Mouse (Mus musculus) lung, postnatal 4 days (tissue): ENCODE results near the gene Odf3.

Source experiments
- DNase-seq, 2 experiments: peaks; one replicate each; pipeline ENCODE4 v3.0.0; 2021

The Odf3 gene

DNA sequence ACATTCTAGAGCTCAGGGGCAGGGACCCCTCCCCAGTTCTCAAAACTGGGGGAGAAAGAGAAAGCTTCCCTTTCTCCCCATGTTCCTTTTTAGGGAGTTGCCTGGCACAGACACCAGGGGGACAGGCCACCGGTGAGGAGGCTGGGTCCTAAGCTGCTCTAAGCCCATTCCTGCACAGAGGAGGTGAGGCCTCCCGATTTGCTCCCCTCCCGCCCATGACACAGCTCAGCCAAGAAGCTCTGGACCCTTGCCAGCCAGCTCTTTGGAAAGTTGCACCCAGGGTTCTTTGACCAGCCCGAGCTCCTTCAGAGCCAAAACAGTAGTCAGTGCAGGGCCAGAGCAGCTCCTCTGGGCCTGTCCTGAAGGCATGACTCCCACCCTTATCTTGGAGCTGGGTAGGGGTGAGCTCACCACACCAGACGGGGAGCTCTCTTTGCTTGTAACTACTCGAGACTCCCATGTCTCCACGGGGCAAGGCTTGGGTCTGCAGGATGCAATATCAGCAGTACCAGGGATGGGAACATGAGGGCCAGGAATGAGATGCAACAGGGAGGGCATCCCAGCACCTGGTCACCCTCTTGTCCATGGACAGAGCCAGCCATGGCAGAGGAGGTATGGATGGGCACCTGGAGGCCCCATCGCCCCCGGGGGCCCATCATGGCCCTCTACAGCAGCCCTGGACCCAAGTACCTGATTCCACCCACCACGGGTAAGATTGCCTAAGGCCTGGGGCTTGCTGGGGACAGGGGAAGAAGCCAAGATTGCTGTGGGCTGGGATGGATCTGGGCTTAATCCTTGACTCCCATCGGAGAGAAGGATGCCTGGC, at the start of gene Odf3:
Gene Odf3 (plus strand): TSS at position 51 of the 826 bp plus-strand sequence.
- peak; percentile 44 to 55 for DNase-seq

DNA sequence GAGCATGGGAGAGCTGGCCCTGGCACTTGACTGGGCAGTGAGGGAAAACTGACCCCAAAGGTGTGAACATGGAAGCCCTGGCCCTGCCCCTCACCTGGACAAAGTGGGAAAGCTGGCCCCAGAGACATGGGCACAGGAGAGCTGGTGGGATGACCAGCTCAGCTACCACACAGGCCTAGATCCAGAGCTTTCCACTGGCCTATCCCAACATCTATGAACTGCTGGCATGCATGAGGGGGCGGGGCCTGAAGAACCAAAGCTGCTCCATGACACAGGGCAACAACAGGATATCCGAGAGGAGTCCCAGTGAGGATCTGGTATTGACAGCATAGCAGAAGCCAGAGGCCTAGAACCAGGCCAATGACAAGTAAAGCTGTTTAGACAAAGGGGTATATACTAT, 49.4 kb upstream of the Odf3 start:
- no peak for DNase-seq

DNA sequence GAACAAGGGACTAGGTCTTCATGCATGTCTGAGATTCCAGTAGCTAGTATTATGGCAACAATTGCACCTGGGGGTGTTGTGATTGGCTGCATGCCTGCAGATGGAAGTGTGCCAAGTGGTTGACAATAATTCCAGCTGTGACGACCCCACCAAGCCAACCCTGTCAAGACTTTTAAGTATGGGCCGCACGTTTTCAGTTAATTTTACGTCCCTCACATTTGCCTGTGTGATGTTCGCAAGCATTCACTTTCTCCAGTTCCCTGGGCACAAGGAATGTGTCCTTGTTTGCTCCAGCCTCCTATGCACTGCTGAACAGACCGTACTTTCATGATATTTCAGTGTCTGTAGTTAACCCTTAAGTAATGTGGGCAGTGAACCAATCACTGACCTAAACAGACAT, 45.0 kb upstream of the Odf3 start:
- DNase-seq, result no peak

DNA sequence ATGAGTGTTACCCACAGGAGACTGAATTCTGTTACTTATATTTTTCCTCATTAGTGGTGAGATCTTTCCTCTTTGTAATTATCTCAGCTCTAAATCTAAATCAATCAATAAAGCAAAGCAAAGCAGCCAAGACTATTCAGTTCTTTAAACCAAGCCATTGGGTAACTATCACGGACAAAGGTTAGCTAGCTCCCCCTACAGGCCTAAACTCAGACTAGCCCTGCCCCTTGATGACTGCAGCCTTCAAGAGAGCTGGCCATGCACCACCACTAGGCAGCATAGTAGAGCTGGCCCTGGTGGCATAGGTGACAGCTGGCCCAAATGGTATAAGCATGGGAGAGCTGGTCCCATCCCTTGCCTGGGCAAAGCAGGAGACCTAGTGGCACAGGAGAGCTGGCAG, 41.9 kb upstream of the Odf3 start:
- peak; percentile 32 to 45 for DNase-seq

DNA sequence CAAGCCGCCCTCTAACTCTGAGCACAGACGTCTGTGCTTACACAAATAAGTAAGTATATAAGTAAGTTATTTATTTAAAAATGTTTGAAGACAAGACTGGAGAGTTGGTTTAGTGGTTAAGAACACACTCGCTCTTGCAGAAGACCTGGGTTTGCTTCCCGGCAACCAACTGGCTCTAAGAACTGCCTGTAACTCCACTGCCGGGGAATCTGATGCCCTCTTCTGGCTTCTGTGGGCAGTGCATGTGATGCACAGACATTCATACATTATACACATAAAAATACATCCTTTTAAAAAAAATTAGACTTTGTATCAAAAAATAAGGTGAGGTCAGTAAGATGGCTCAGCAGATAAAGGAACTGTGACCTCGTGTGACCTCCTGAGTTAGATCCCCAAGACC, 37.1 kb upstream of the Odf3 start:
- no peak for DNase-seq

DNA sequence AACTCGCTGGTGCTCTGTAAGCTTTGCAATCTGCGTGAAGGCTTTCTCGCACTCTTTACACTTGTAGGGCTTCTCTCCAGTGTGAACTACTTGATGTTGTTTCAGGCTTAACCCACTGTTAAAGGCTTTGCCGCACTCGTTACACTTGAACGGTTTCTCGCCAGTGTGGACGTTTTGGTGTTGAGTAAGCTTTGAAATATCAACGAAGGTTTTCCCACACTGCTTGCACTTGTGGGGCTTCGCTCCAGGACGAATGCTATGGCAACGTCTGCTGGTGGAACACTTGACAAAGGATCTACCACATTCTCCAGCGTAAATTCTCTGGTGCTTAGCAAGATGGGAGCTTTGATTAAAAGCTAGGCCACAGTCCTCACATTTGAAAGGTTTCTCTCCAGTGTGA, 35.9 kb upstream of the Odf3 start:
- DNase-seq, result no peak

DNA sequence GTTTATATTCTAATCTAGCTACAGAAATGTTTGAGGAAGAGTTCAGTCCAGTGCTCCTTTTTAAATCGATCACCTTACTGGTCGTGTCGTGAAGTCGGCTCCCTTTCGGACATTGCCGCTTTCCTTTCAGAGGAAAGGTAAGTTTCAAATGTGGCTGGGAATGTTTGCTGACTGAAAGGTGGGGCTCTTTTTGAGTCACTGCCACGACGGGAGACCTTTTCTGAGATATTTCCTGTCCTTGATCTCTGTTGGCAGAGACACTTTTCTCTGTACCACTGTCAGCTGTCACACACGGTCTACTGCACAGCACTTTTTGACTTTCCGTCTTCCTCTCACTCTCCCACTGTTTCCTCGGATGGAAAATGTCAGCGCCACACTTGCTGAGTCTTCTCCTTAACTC, 34.8 kb upstream of the Odf3 start:
- DNase-seq, result no peak

DNA sequence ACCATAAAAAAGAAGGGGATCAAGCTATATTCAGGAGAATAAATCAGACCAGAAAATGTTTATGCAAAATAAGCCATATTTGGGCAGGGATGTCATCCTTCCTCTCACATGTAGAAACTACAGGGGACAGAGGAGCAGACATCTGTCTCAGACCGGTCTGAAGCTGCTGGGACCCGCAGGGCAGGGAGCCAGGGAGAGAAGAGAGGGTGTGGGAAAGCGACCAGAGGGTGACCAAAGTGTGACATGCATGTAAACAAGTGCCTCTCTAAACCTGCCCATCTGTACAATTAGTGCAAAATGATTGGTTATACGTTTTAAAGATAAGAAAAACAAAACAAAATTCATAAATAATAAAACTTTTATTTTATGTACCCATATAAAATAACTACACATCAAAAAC, 27.4 kb upstream of the Odf3 start:
- no peak for DNase-seq

DNA sequence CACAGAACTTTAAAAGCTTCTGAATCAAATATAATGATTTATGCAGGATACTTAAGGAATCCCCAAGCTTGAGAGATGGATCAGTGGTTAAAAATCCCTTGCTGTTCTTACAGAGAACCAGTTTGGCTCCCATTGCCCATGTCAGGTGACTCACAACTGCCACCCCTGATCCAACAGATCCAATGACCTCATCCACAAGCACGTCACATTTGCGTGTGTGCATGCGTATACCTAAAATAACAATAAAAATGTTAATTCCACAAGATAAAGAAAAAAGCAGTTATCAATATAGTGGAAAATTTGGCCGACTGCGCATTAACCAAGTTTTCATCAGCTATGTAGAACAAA, 26.3 kb upstream of the Odf3 start:
- DNase-seq, result no peak

DNA sequence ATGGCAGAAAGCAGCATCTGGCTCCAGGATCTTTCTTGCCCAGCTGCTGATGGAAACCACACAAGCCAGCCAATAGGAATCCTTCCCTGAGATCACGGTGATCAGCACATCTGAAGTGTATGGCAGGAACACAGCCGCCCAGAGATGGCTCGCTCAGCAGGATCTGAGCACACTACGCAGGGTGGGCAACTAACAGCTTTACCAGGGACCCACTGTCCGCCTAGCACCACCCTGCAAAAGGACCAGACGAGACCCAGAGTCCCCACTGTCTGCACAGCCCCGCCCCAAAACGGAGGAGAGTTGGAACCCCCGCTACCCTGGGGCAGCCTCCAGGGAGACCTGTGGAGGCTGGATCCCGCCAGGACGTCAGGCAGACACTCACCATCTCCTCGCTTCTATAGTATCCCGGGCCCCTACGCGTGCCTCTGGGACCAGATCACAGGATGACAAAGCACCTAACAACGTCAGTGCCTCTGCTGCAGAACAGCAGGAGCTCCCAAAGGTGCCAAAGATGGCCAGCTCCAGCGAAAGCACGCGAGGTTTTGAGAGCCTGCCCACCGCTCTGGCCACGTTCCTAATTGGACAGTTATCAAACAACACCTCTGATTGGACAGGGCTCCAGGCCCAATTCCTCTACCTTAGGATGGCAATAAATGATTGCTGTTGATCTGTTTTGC, 25.8 kb upstream of the Odf3 start, which contains the start of gene Zfp941:
Gene Zfp941 (minus strand): TSS at position 526 of the 677 bp plus-strand sequence.
- DNase-seq, result peak in 1 of 2 experiments; percentile 21

DNA sequence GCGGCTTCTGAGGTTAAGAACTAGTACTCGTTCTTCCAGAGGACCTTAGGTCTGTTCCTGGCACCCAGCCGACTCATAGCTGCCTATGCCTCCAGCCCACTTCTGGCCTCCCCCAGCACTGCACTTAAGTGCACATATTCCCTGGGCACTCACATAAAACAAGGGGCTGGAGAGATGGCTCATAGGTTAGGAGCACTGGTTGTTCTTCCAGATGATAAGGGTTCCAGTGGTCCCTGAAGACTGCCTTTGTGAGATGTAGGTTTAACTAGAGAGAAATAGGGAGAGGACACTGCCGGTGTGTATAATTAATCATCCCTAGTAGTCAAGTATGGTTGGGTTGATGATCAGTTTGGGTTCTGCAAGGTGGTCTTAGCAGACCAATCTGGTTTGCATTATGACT, 24.9 kb upstream of the Odf3 start:
- DNase-seq, result no peak

DNA sequence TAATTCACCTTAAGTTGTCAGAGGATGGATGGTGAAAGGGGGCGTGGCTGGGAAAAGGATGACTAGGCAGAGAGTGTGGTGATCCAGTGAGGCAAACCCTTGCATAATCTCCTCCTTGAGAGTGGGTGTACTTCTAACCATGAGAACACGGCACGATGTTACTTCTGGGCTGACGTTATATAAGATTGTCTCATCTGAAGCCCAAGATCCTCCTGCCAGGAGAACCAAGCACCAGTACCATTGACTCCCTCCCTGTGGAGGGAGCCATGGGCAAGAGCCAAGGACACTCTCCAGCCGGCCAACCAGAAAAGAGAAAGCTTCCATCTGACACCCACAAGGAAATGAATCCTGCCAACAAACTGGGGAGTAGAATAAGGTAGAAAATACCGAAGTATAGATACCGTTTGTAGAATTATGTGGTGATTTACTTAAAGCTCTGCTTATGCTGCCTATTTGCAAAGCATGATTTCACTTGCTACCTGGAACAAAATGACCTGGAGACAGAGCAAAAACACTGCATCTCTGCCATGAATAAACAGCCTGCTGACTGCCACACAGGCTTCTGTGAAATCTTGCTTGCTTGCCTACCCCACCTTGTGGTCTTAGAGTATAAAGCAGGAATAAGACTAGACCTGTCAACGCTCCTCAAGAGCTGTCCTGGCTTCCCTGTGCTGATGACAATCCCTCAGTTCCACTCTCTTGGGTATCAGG, 19.3 kb upstream of the Odf3 start:
- peak in 1 of 2 experiments; percentile 13 for DNase-seq

DNA sequence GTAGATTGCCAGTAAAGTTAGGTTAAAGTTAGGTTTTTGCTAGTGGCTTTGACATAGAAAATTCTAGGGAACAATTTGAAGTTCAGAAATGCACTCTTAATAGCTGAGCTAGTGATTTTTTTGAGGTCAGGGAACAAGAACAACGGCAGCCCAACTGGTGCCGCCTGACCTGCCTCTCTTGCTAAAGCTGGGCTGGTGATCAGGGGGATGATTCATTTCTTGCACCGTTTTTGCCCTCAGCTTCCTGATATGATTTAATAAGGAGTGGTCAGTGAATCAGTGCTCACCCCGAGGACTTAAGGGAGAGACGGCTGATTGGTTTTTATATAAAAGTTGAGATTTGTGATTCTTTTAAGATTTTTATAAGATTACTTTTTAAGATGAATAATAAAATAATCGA, 16.2 kb upstream of the Odf3 start:
- DNase-seq, result peak in 1 of 2 experiments; percentile 2

DNA sequence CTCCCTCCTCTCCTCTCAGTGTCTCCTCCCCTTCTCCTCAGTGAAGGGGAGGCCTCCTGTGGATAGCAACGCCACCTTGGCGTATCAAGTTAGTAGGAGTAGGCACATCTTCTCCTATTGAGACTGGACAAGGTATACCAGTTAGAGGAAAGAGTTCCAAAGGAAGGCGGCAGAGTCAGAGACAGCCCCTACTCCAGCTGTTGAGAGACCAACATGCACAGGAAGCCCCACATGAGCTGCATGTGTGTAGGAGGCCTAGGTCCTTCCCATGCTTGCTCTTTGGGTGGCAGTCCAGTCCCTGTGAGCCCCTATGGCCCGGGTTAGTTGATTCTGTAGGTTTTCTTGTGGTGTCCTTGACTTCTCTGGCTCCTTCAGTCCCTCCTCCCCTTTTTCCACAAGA, 14.3 kb upstream of the Odf3 start:
- DNase-seq, result peak in 1 of 2 experiments; percentile 2

DNA sequence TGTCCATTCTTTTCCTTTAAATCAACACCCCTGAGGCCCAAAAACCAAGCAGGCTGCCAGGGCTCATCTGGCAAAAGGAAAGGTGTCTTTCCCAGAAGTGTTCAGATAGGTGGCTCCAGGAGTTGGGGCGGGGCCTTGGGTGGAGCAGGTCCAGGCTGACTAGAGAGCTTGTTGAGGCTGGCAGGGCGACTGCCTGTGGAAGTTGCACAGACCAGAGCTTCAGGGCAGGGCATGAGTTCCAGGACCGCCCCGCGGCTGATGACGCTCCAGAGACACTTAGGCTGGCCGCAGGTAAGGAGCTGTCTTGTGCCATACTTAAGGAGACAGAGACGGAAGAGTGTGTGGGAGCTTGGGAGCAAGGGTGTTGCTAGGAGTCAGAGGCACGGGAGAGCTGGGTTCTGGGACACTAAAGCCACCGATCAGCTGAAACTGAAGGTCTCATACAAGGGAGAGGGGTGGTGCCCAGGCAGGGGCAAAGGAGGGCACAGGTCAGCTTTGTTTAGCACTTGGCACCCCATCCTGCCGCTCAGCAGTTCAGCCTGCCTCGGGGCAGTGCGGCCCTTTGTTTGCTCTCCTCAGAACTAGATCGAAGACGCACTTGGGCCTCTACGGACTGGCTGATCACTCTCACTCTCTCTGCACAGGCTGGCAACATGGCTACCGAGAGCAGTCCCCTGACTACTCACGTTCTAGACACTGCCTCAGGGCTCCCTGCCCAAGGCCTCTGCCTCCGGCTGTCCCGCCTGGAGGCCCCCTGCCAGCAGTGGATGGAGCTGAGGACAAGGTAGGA, 12.4 kb upstream of the Odf3 start, which contains the start of gene Urah:
Gene Urah (plus strand): TSS at position 51 of the 790 bp plus-strand sequence.
- DNase-seq, result peak; percentile 36 to 68

DNA sequence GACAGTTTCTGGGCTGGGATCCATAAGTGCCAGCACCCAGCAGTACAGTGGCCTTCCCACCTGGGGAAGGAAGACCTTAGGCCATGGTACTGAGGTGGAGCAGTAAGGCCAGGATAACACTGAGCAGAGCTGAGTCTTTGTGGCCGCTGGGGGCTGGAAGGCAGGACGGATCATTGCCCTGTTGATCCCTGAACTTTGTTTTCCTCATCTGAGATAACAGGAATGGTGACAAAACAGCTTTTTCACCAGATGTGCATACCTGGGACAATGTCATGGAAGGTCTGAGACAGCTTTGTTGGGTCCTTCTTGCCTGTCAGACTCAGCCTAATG, 11.9 kb upstream of the Odf3 start:
- no peak for DNase-seq

DNA sequence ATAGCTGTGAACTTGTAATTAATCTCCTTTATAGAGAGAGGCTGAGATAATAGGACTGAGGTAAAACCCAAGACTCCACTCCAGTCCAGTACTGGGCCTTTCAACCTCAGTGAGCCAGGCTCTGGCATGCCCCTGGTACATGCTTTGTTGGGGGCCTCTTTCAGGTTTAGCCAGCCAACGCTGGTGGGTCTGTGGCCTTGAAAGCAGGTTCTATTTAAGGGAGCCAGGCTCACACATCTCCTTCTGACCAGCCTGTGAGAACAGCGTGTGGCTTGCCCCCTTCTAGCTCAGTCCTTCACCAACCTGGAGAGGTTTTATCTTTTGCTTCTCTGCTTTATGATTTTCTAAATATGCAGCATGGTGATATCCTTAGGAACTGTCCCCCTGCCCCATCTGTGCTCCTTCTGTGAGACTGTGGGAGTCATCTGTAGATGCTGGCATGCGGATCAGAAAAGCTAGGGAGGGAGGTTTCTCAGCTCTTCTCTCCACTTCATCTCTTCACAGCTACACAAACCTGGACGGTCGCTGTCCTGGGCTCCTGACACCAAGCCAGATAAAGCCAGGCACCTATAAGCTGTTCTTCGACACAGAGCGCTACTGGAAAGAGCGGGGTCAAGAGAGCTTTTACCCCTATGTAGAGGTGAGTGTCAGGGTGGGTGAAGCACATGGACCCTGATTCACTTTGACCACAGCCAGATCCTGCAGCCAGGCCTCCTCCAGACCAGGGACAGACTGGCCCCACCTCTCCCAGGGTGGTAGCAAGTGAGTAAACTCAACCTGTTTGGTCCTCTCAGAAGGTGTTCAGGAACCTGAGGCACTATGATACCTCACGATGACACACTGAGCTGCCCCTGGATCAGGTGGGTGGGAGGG, 11.1 kb upstream of the Odf3 start:
- DNase-seq, result peak in 1 of 2 experiments; percentile 2

DNA sequence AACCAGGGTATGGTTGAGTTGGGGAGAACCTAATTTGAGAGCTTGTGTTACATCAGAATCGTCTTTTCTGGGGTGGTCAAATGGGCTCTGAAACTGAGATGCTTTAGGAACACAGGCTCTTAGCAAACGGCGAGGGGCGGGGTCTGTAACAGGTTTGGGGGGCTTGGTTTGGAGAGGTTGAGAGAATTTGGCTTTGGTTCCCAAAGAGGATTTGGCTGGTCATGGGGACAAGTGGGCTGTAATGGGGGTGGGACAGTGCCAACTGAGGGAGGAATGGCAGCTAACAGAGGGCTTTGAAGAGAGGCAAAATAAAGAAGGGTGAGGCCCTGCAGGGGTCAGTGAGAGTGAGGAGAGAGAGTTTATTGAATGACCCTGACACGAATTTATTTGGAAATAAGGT, 8.0 kb upstream of the Odf3 start:
- DNase-seq, result peak in 1 of 2 experiments; percentile 2

DNA sequence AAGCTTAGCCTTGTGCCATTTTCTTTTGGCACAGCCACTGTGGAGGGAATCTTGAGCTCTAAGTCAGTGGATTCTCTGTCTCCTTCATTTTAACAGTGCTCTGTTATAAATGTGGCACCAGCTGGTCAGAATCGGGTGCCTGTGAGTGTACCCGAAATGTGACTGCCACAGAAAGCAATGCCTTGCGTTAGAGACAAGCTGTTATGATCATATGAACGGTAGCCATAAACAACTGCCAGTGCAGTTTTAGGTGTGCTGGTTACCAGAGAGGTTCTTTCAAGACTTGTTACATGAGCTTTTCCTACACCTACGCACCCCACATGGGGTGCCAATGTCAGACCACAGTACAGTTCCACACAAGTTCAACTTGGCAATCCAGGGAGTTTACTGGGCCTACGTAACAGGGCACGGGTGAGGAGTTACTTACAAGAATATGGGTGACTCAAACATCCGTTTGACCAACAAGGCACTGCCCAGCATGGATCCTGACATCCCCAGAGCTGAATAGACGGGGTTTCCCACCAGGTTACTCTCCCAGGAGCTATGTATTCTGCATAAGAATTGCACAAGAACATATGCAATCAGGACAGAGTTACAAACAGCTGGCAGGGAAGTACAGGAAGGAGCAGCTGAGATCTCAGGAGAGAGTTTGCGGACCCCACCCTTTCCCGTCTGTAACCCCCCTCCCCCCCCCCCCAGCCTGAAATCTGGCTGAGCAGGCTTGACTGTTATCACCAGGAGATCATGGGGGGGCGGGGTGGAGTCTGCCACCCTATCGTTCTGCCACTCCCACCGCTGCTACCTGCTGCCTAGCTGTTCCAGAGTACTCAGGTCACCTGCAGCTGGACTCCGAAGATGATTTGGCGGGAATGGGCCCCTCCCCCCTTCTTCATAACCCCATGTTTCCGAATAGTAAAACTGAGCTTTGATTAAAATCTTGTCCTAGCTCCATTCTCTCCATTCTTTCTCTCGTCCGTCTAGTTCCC, 6.6 kb upstream of the Odf3 start:
- no peak for DNase-seq

DNA sequence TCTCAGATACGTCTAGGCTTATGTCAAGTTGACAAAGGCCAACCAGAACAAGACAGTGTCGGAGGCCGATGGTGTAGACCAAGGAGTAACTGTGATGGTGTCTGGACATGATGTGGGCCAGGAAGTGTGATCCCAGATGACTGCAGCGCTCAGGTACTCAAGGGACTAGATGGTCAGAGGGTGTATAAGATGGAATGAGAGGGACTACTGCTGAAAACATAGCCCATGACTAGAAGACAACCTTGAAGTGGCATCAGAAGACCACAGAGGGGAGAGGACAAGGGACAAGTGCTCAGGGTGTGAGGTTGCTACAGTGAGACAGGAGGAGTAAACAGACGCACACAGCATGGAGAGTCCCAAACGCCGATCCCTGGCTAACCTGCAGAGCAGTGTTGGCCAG, 3.8 kb upstream of the Odf3 start:
- DNase-seq, result no peak
